Mouse (Mus musculus) bone marrow, adult 2 months (tissue): ENCODE measurements around the gene Ufsp1. TPM values are rescaled to one million over a fixed set of nuclear protein-coding genes. Genes with fewer than 3 reads are reported as not detected.

ENCODE experiments used
- H3K27ac ChIP-seq: fragments of 200-500 bp; 2 replicates; pipeline ENCODE4 v1.5.1; 2012; ENCODE audit warnings: low read depth, mild to moderate bottlenecking, control low read depth, inconsistent platforms, low read length; ENCODE audit not compliant: control insufficient read depth, poor library complexity, insufficient read depth
- H3K4me1 ChIP-seq: fragments of 200-500 bp; 2 replicates; pipeline ENCODE4 v1.6.1; 2011; ENCODE audit warnings: low read length; ENCODE audit not compliant: control insufficient read depth, insufficient read depth
- H3K4me3 ChIP-seq: fragments of 200-500 bp; replicated peaks from 2 replicates; pipeline ENCODE3; 2011; ENCODE audit warnings: mild to moderate bottlenecking, low read depth, low read length, control low read depth; ENCODE audit not compliant: control insufficient read depth
- CTCF ChIP-seq: fragments of 200-500 bp; IDR thresholded peaks from 2 replicates; pipeline ENCODE4 v1.5.1; 2011; ENCODE audit warnings: low read length, control low read depth; ENCODE audit not compliant: control insufficient read depth, insufficient read depth
- POLR2A ChIP-seq: fragments of 200-500 bp; IDR thresholded peaks from 2 replicates; pipeline ENCODE4 v1.6.1; 2011; ENCODE audit warnings: low read depth, mild to moderate bottlenecking, control low read depth, low read length, borderline replicate concordance; ENCODE audit not compliant: control insufficient read depth
- WGBS: fragments of 180-500 bp; shearing (Covaris S2); methylation state at CpG from one replicate; pipeline ENCODE4 v1.1.7; 2018; 5-methylcytosine and 5-hydroxymethylcytosine counted together
- polyA plus RNA-seq: library from polyadenylated mRNA; stranded (reverse); fragments of >200 nt; gene quantifications from 2 replicates; pipeline ENCODE4 v1.2.4, GENCODE M21; 2011; ENCODE audit warnings: low replicate concordance; ENCODE audit not compliant: missing spikeins, insufficient read depth, insufficient read length

Ufsp1 gene
- polyA plus RNA-seq, 1 experiment: 131 TPM

- TF ChIP-seq CTCF: no peak
- TF ChIP-seq POLR2A: no peak
- Histone ChIP-seq H3K27ac (no peak overlapping the region), H3K4me3 (no peak overlapping the region), H3K4me1 (peaks cover 2% of the 10 kb centered on the region)
- WGBS: 56% methylated on average over 3 of the region's 3 CpGs
Measured at GRCm38 (mm10) chr5:137304165-137304564, 9.7 kb downstream of the Ufsp1 start.

- TF ChIP-seq POLR2A: no peak
- TF ChIP-seq CTCF: no peak
- no peak overlapping the region for H3K4me3 ChIP-seq
- peaks cover 2% of the 10 kb centered on the region for H3K4me1 ChIP-seq
- H3K27ac ChIP-seq: no peak overlapping the region
- WGBS: 71% methylated on average over 4 of the region's 4 CpGs
Measured at GRCm38 (mm10) chr5:137304816-137305215, 10.4 kb downstream of the Ufsp1 start.

GRCm38 (mm10) chr5:137305822-137306221, 11.4 kb downstream of the Ufsp1 start:
- Histone ChIP-seq H3K4me1 (peaks cover 3% of the 10 kb centered on the region), H3K4me3 (no peak overlapping the region)
- 14% methylated on average over 3 of the region's 3 CpGs for WGBS

GRCm38 (mm10) chr5:137306439-137307005, 12.1 kb downstream of the Ufsp1 start:
- H3K4me3 ChIP-seq: peak overlapping the region; percentile 81
- under 1% methylated on average over 12 of the region's 12 CpGs for WGBS

More at GRCm38 (mm10) chr5:137305822-137306221, 11.4 kb downstream of the Ufsp1 start:
- no peak overlapping the region for H3K27ac ChIP-seq
- no peak for TF ChIP-seq CTCF
- TF ChIP-seq POLR2A: no peak

GRCm38 (mm10) chr5:137307071-137307912, 12.9 kb downstream of the Ufsp1 start, which contains the start of gene Srrt:
Gene Srrt, minus strand, starts transcription at chr5:137307674.
- H3K4me1 ChIP-seq: peaks cover 3% of the 10 kb centered on the region
- TF ChIP-seq POLR2A (peak; percentile 59; the same call in 1 of the 2 replicates), CTCF (no peak)
- H3K27ac ChIP-seq: peak within 1 kb of the TSS; percentile 88
- under 1% methylated on average over 65 of the region's 72 CpGs for WGBS
- H3K4me3 ChIP-seq: peak within 1 kb of the TSS; percentile 81

More at GRCm38 (mm10) chr5:137306439-137307005, 12.1 kb downstream of the Ufsp1 start:
- Histone ChIP-seq H3K27ac (peak overlapping the region; percentile 88), H3K4me1 (peaks cover 3% of the 10 kb centered on the region)
- TF ChIP-seq CTCF (no peak), POLR2A (no peak)

GRCm38 (mm10) chr5:137308356-137308755, 13.9 kb downstream of the Ufsp1 start:
- no peak overlapping the region for H3K4me3 ChIP-seq
- WGBS: 93% methylated on average over 4 of the region's 4 CpGs
- H3K4me1 ChIP-seq: peaks cover 3% of the 10 kb centered on the region
- TF ChIP-seq CTCF: no peak
- no peak for TF ChIP-seq POLR2A
- no peak overlapping the region for H3K27ac ChIP-seq

- WGBS: 6% methylated on average over 22 of the region's 22 CpGs
- Histone ChIP-seq H3K4me1 (peaks cover 1% of the 10 kb centered on the region; the same call in 1 of the 2 replicates), H3K27ac (no peak overlapping the region; the same call in 1 of the 2 replicates), H3K4me3 (peak overlapping the region; percentile 1)
- no peak for TF ChIP-seq POLR2A
- no peak for TF ChIP-seq CTCF
Measured at GRCm38 (mm10) chr5:137313466-137314192, 19.2 kb downstream of the Ufsp1 start.
